In genomic region chr7:111157287-111157686, GRCm38 (mm10) we compare ENCODE assay signal across 8 mouse cellular contexts.
DNase-seq lines count a peak whose midpoint lies in the region; ATAC-seq and TF ChIP-seq lines count a peak whose summit lies in the region.

No protein-coding gene starts in this region.

- peaks cover 13% of the 10 kb centered on the region for H3K4me1 ChIP-seq in embryonic facial prominence, embryonic 12.5 days
- no peaks in the 10 kb centered on the region; the same call in 1 of the 2 replicates for H3K4me1 ChIP-seq in lung, postnatal 0 days (ENCODE audit: insufficient read depth, low read depth, low read length)

- peak overlapping the region; percentile 69 for H3K27ac ChIP-seq in embryonic facial prominence, embryonic 12.5 days
- H3K27ac ChIP-seq in lung, postnatal 0 days (ENCODE audit: low read length) = no peak overlapping the region

- no peaks in the 10 kb centered on the region for H3K36me3 ChIP-seq in embryonic facial prominence, embryonic 12.5 days
- H3K36me3 ChIP-seq in lung, postnatal 0 days (ENCODE audit: insufficient read depth, low read length) = no peaks in the 10 kb centered on the region

- no peak for TF ChIP-seq EP300 in lung, postnatal 0 days (IDR thresholded peaks at IDR 0.05)

- ATAC-seq in embryonic facial prominence, embryonic 12.5 days (ENCODE audit: insufficient number of reproducible peaks, insufficient read depth, low FRiP score, low TSS enrichment) = no peak
- ATAC-seq in lung, postnatal 0 days = peak; percentile 22
- no peak for ATAC-seq in erythroblast, adult 5-6 weeks (replicated peaks; ENCODE audit: low FRiP score, poor library complexity, severe bottlenecking)

- H3K4me3 ChIP-seq in embryonic facial prominence, embryonic 12.5 days = no peak overlapping the region
- no peak overlapping the region for H3K4me3 ChIP-seq in lung, postnatal 0 days (ENCODE audit: low read depth, low read length)

- peak; percentile 41 for DNase-seq in retina, postnatal 1 day
- no peak for DNase-seq in retina, embryonic 14.5 days (ENCODE audit: low spot score)
- peak; percentile 69 to 85 for DNase-seq in heart, adult 9 months (ENCODE audit: low spot score in 2 of 2)
- DNase-seq in kidney, postnatal 10 days = peak; percentile 67
- peak; percentile 33 for DNase-seq in lung, postnatal 0 days (ENCODE audit: low spot score)
- DNase-seq in telencephalon, adult 2 months (ENCODE audit: low read depth, low spot score) = peak; percentile 69

- H3K9me3 ChIP-seq in embryonic facial prominence, embryonic 12.5 days = no peaks in the 10 kb centered on the region
- H3K9me3 ChIP-seq in lung, postnatal 0 days (ENCODE audit: low read length) = no peaks in the 10 kb centered on the region

- H3K4me2 ChIP-seq in embryonic facial prominence, embryonic 12.5 days (replicated peaks) = peak overlapping the region; percentile 27; the same call in 1 of the 2 replicates
- H3K4me2 ChIP-seq in lung, postnatal 0 days (replicated peaks; ENCODE audit: low read depth, low read length) = no peak overlapping the region

- no peaks in the 10 kb centered on the region for H3K27me3 ChIP-seq in embryonic facial prominence, embryonic 12.5 days
- no peaks in the 10 kb centered on the region for H3K27me3 ChIP-seq in lung, postnatal 0 days (replicated peaks; ENCODE audit: insufficient read depth, low read length)

- WGBS in embryonic facial prominence, embryonic 12.5 days = 21% methylated on average over 6 of the region's 6 CpGs
- 3% methylated on average over 6 of the region's 6 CpGs for WGBS in lung, postnatal 0 days

- no peak overlapping the region for H3K9ac ChIP-seq in embryonic facial prominence, embryonic 12.5 days
- no peak overlapping the region for H3K9ac ChIP-seq in lung, postnatal 0 days (replicated peaks; ENCODE audit: low read depth)

- no peak for TF ChIP-seq CTCF in lung, postnatal 0 days (IDR thresholded peaks at IDR 0.05)
